Mouse (Mus musculus) liver, embryonic 11.5 days (tissue): Measurements from ENCODE around the gene 1700018B08Rik. TPM values are rescaled to one million over a fixed set of nuclear protein-coding genes. Genes with fewer than 3 reads are reported as not detected.

Source experiments
- ATAC-seq: fragments of 200-750 bp; cut with Nextera tagmentation; replicated peaks from 2 replicates; pipeline ENCODE4 v1.8.0; 2017; ENCODE audit warnings: moderate number of reproducible peaks, mild to moderate bottlenecking, moderate TSS enrichment, moderate library complexity; ENCODE audit not compliant: low FRiP score
- DNase-seq: peaks from one replicate; pipeline ENCODE4 v3.0.0-alpha.2; 2017; ENCODE audit warnings: low spot score
- H3K27ac ChIP-seq: fragments of 300-500 bp; sonication (generic); 2 replicates; pipeline ENCODE4 v1.5.1; 2014; ENCODE audit warnings: mild to moderate bottlenecking, low read depth, low read length, control low read depth
- H3K27me3 ChIP-seq: fragments of 300-500 bp; sonication (generic); replicated peaks from 2 replicates; pipeline ENCODE4 v1.6.1; 2014; ENCODE audit warnings: low read length, mixed read lengths; ENCODE audit not compliant: control insufficient read depth, insufficient read depth
- H3K36me3 ChIP-seq: fragments of 300-500 bp; sonication (generic); 2 replicates; pipeline ENCODE4 v1.6.1; 2014; ENCODE audit warnings: mild to moderate bottlenecking, low read length, moderate library complexity, mixed read lengths; ENCODE audit not compliant: control insufficient read depth, insufficient read depth
- H3K4me1 ChIP-seq: fragments of 300-500 bp; sonication (generic); replicated peaks from 2 replicates; pipeline ENCODE4 v1.6.1; 2014; ENCODE audit warnings: low read length, mixed read lengths; ENCODE audit not compliant: control insufficient read depth, insufficient read depth
- H3K4me2 ChIP-seq: fragments of 300-500 bp; sonication (generic); 2 replicates; pipeline ENCODE4 v1.6.1; 2014; ENCODE audit warnings: mild to moderate bottlenecking, control low read depth, moderate library complexity
- H3K4me3 ChIP-seq: fragments of 300-500 bp; sonication (generic); 2 replicates; pipeline ENCODE4 v1.5.1; 2014; ENCODE audit warnings: low read depth, low read length, control low read depth
- H3K9ac ChIP-seq: fragments of 300-500 bp; sonication (generic); 2 replicates; pipeline ENCODE4 v1.6.1; 2014; ENCODE audit warnings: low read depth, low read length, control low read depth
- H3K9me3 ChIP-seq: fragments of 300-500 bp; sonication (generic); 2 replicates; pipeline ENCODE4 v1.6.1; 2016; ENCODE audit warnings: low read length, inconsistent platforms, mixed read lengths; ENCODE audit not compliant: control insufficient read depth
- WGBS: fragments of 180-500 bp; shearing (Covaris S2); extraction: QIAGEN DNeasy Blood & Tissue Kit; methylation state at CpG from one replicate; pipeline ENCODE4 v1.1.7; 2014; 5-methylcytosine and 5-hydroxymethylcytosine counted together
- polyA plus RNA-seq: library from polyadenylated mRNA; unstranded; fragments of >200 nt; fragmentation: Nextera tagmentation; extraction: Ambion mirVana; gene quantifications from 2 replicates; pipeline ENCODE4 v1.2.1, GENCODE M21; 2014

1700018B08Rik gene
- polyA plus RNA-seq, 1 experiment from 2014 or later: not detected

DNA sequence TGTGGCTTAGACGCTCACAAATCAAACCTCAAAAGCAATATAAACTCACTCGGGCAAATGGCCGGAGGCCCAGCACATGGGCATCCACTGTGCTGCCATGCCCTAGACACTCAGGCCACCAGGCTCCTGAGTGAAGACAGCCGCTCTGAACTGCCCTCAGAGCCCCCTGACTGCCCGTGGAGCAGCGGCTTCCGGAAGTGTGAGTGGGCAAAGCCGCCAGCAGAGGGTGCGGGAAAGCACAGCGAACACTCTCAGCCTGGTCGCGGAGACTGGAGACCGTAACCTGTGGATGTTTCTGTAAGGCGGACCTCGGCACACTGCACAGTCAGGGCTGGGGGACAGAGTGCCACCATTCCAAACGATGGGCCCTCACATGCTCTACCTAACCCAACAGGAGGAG lies 14.4 kb upstream of the 1700018B08Rik start:
- Histone ChIP-seq H3K4me1 (0 out of 2 replicates have a peak, but pooled peaks cover 3% of the 10 kb centered on the region), H3K9me3 (no peaks in the 10 kb centered on the region), H3K27me3 (no peaks in the 10 kb centered on the region), H3K4me3 (no peak overlapping the region), H3K9ac (no peak overlapping the region), H3K27ac (no peak overlapping the region), H3K36me3 (peaks cover 28% of the 10 kb centered on the region), H3K4me2 (no peak overlapping the region)
- no peak for DNase-seq
- 91% methylated on average over 16 of the region's 16 CpGs for WGBS
- no peak for ATAC-seq

DNA sequence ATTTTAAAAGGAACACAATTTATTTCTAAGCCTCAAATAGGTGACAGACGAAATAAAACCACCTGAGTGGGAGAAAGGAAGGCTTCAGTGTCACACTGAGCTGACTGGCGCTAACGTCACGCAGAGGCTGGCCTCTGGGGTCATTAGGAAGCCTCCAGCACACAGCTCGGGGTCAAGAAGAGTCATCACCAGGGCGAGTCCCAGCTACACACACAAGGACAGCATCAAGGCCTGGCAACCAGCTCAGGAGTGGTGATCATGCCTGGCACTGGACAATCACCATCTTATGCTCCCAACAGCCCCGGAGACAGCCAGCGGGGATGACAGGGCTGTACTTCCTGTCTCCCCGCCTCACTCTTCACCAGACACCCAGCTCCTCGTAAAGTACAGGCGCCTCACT lies 13.6 kb upstream of the 1700018B08Rik start:
- no peak overlapping the region for H3K4me3 ChIP-seq
- WGBS: 90% methylated on average over 11 of the region's 11 CpGs
- H3K27ac ChIP-seq: no peak overlapping the region
- no peak overlapping the region for H3K4me2 ChIP-seq
- no peaks in the 10 kb centered on the region for H3K9me3 ChIP-seq
- no peak overlapping the region for H3K9ac ChIP-seq
- H3K36me3 ChIP-seq: peaks cover 31% of the 10 kb centered on the region
- H3K4me1 ChIP-seq: 0 out of 2 replicates have a peak, but pooled peaks cover 3% of the 10 kb centered on the region
- H3K27me3 ChIP-seq: no peaks in the 10 kb centered on the region
- ATAC-seq: no peak
- DNase-seq: no peak

DNA sequence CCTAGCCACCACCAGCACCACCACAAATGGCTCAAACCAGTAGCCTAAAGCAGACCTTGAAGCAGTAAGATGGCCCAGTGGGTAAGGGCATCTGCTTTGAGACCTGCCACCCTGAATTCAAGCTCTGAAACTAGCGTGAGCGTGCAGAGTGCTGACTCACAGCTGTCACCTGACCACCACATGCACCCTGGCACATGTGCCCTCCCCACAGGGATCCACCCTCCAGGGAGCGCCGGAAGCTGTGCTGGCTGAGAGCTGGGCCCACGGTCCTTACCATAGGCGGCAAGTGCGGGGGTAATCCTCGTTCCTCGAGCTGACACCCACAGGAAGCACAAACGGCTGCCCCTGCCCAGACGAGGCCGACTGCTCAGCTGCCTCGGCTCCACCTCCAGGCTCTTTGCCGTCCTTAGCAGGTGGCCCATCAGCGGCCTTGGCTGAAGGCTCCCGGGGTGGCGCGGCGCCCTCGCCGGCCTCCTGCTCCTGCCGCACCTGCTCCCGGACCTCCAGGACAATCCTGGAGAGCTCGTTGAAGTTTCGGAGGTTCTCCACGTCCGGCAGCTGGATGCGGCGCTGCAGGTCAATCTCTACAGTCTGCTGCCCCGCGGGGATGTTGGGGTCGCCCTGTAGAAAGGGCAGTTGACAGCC lies 9.8 kb upstream of the 1700018B08Rik start:
- H3K4me3 ChIP-seq: no peak overlapping the region
- DNase-seq: no peak
- H3K4me1 ChIP-seq: no peaks in the 10 kb centered on the region
- no peak overlapping the region for H3K4me2 ChIP-seq
- no peak for ATAC-seq
- H3K27ac ChIP-seq: no peak overlapping the region
- H3K36me3 ChIP-seq: peaks cover 27% of the 10 kb centered on the region; the same call in 1 of the 2 replicates
- no peak overlapping the region for H3K9ac ChIP-seq
- WGBS: 94% methylated on average over 32 of the region's 32 CpGs
- H3K27me3 ChIP-seq: no peaks in the 10 kb centered on the region
- H3K9me3 ChIP-seq: no peaks in the 10 kb centered on the region

DNA sequence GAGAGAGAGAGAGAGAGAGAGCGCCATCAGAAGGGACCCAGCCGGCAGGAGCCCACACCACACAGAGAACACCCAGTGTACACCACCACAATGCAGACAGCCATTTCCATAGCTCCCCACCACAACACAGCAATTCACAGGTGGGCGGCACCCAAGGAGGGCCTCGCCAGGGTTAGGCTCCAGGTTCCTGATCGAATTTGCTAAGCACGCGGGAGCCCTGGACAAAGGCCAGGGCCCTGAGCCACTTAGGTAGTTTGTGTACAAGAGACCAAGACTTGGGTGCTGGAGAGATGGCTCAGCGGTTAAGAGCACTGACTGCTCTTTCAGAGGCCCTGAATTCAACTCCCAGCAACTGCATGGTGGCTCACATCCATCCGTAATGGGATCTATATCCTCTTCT lies 8.4 kb upstream of the 1700018B08Rik start:
- DNase-seq (no peak), ATAC-seq (no peak)
- Histone ChIP-seq H3K36me3 (peaks cover 27% of the 10 kb centered on the region; the same call in 1 of the 2 replicates), H3K27me3 (no peaks in the 10 kb centered on the region), H3K9ac (no peak overlapping the region), H3K4me2 (no peak overlapping the region), H3K27ac (no peak overlapping the region), H3K9me3 (no peaks in the 10 kb centered on the region), H3K4me1 (no peaks in the 10 kb centered on the region), H3K4me3 (no peak overlapping the region)
- WGBS: 94% methylated on average over 9 of the region's 9 CpGs

DNA sequence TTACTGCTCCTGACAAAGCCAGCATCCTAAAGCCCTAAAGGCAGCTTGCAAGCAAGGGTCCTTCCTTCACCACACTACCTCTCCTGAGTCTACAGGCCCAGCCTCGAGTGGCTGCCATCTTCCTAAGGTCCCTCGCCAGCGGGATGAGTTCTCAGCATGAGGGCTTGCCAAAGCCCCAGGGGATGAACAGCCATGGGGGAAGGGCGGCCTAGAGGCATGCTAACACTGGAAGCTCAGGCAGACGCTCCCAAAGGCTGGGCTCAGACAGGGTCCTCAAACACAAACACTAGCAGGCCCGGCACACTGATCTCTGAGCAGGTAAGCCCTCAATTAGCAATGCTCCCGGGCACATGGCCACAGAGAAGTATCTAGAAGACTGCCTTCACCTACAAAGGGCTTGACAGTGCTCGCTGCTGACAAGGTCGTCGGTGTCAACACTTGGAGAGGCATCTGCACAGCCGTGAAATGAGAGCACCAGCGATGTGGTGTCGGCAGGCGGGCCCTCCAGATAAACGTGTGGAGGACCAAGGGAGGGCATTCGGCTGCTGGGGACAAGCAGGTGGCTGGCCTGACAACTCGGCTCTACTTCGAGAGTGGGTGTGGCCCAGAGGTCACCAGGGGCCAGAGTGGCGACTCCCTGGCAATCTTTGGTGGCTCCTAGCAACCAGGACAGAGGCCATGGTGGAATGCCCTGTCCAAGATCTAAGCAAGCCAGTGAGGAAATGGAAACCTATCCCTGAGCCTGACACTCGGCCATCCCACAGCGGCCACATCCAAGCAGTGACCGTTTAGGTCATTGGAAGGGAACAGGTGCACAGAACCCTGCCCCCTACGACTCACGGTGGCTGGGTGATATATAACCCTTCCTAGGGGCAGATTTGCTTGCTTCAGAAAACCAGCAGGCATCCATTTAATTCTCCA lies 7.2 kb upstream of the 1700018B08Rik start:
- H3K9me3 ChIP-seq: no peaks in the 10 kb centered on the region
- H3K36me3 ChIP-seq: peaks cover 27% of the 10 kb centered on the region; the same call in 1 of the 2 replicates
- H3K4me3 ChIP-seq: no peak overlapping the region
- no peak overlapping the region for H3K9ac ChIP-seq
- 80% methylated on average over 24 of the region's 24 CpGs for WGBS
- H3K27ac ChIP-seq: no peak overlapping the region
- no peaks in the 10 kb centered on the region for H3K4me1 ChIP-seq
- ATAC-seq: no peak
- H3K4me2 ChIP-seq: no peak overlapping the region
- no peaks in the 10 kb centered on the region for H3K27me3 ChIP-seq
- DNase-seq: no peak

DNA sequence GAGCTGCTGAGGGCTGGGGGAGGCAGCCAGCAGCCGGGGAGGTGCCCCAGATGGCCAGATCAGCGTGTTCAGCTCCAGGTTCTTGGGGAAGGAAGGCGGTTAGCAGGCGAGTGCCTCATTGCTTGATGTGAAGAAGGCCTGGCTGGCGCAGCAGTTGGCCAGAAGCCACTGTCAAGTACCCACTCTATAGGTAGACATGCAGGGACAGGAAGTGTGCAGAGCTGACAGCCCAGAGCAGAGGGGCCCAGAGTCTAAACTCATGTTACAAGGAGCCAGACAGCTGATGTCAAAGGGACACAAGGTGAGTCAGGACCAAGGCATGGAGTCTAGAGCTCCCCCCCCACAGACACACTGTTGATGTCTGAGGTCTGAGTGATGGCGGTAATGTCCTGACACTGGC lies 5.9 kb upstream of the 1700018B08Rik start:
- no peak overlapping the region for H3K27ac ChIP-seq
- H3K4me2 ChIP-seq: no peak overlapping the region
- H3K9ac ChIP-seq: no peak overlapping the region
- no peaks in the 10 kb centered on the region for H3K4me1 ChIP-seq
- no peaks in the 10 kb centered on the region for H3K9me3 ChIP-seq
- no peak for DNase-seq
- H3K36me3 ChIP-seq: peaks cover 20% of the 10 kb centered on the region; the same call in 1 of the 2 replicates
- 86% methylated on average over 6 of the region's 6 CpGs for WGBS
- ATAC-seq: no peak
- H3K27me3 ChIP-seq: peaks cover 3% of the 10 kb centered on the region; the same call in 1 of the 2 replicates
- H3K4me3 ChIP-seq: no peak overlapping the region

DNA sequence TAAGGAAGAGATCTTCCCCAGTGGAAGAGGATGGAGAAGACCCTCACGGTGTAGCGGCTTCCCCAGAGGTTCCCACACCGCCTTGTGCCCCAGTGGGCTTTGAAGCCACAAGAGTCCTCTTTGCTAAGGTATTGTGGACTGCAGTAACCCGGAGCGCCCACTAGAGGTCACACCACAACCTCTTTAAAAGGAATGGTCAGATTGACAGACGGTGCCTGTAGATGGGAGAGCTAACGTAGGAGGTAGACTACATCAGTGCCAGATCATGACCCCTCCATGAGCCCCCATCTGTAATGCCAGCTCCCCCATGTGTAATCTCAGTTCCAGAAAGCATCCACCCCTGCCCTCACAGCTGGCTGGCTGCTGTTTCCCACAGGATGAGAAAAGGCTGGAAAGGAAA lies 3.0 kb upstream of the 1700018B08Rik start:
- DNase-seq: peak; percentile 72
- H3K4me1 ChIP-seq: no peaks in the 10 kb centered on the region
- H3K36me3 ChIP-seq: peaks cover 4% of the 10 kb centered on the region; the same call in 1 of the 2 replicates
- 5% methylated on average over 7 of the region's 7 CpGs for WGBS
- no peak overlapping the region for H3K4me3 ChIP-seq
- no peak overlapping the region for H3K4me2 ChIP-seq
- H3K27ac ChIP-seq: no peak overlapping the region
- H3K9me3 ChIP-seq: no peaks in the 10 kb centered on the region
- H3K27me3 ChIP-seq: peaks cover 3% of the 10 kb centered on the region; the same call in 1 of the 2 replicates
- H3K9ac ChIP-seq: no peak overlapping the region
- ATAC-seq: no peak

DNA sequence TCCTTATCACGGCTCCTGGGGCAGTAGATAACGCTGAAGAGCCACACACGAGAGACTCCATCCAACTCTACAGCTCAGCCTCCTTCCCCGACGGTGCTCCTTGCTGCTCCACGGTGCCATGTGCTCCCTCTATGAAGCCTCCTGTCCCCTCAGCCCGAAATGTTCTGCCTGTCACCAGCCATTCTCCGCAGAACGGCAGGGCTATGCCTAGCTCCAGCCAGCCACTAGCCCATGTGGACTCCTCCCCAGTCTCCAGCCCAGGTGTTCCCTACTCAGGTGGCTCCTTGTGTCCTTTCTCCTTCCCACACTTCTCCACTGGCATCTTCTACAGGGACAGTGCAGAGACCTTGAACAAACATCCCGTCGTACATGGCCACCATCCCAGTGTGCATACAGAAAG lies 816 bp upstream of the 1700018B08Rik start:
- H3K4me1 ChIP-seq: no peaks in the 10 kb centered on the region
- no peaks in the 10 kb centered on the region for H3K9me3 ChIP-seq
- no peak overlapping the region for H3K9ac ChIP-seq
- no peak for ATAC-seq
- no peak overlapping the region for H3K4me2 ChIP-seq
- H3K27ac ChIP-seq: no peak overlapping the region
- WGBS: 59% methylated on average over 11 of the region's 11 CpGs
- H3K4me3 ChIP-seq: no peak overlapping the region
- no peaks in the 10 kb centered on the region for H3K36me3 ChIP-seq
- peaks cover 4% of the 10 kb centered on the region; the same call in 1 of the 2 replicates for H3K27me3 ChIP-seq
- no peak for DNase-seq
